Mouse (Mus musculus) lung, postnatal 10 days (tissue): ENCODE results near the gene BC052040.

Experiments
- DNase-seq: peaks from one replicate; pipeline ENCODE4 v3.0.0; 2021

Gene BC052040

GRCm38 (mm10) chr2:115775488-115776217 lies 194.1 kb downstream of the BC052040 start:
- DNase-seq = peak; percentile 60

GRCm38 (mm10) chr2:115776924-115777860 lies 195.7 kb downstream of the BC052040 start:
- peak; percentile 30 for DNase-seq

DNA sequence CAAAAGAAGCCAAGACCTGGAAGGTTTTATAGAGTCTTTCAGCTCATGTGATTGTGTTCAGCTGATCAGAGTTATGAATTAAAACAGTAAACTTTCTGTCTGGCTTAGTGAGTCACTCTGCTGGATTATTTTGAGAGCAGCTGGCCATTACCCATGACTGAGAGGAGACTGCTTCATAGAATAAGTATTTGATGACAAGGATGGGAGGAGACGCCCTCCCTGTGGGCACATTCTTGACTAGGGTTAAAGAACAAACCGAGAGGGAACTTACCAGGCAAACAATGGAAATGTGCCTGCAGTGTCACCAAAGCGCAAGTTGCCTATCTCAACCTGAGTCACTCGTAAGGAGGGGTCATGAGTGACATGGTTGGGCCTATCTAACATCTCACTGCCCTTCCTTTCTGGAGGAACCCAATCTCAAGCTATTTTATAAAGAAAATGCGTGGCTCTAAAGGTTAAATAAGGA lies 199.1 kb downstream of the BC052040 start:
- peak; percentile 26 for DNase-seq

DNA sequence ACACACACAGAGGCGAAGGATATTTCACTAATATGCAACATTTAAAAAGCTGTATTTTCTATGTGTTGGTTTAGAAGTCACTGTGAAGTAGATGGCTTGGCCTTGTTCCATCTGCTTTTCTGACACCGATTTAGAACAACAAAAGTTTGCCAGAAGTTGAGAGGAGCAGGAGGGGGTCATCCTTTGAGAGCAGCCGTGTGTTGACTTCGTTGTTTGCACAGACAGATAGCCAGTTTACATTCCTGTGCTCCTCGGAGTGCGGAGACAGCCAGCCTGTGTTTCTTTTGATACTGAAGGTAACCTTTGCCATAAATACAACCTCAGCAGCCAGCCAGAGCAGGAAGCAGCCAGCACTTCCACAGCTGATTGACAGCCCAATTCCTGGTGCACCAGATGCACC lies 204.2 kb downstream of the BC052040 start:
- DNase-seq = no peak

- DNase-seq = no peak
Measured at GRCm38 (mm10) chr2:115798839-115799238, 217.3 kb downstream of the BC052040 start.

- no peak for DNase-seq
Measured at GRCm38 (mm10) chr2:115808376-115808775, 226.9 kb downstream of the BC052040 start.

- no peak for DNase-seq
Measured at GRCm38 (mm10) chr2:115813316-115813715, 231.8 kb downstream of the BC052040 start.

- DNase-seq = no peak
Measured at GRCm38 (mm10) chr2:115813721-115814120, 232.2 kb downstream of the BC052040 start.

- peak; percentile 11 for DNase-seq
Measured at GRCm38 (mm10) chr2:115817959-115818358, 236.4 kb downstream of the BC052040 start.

DNA sequence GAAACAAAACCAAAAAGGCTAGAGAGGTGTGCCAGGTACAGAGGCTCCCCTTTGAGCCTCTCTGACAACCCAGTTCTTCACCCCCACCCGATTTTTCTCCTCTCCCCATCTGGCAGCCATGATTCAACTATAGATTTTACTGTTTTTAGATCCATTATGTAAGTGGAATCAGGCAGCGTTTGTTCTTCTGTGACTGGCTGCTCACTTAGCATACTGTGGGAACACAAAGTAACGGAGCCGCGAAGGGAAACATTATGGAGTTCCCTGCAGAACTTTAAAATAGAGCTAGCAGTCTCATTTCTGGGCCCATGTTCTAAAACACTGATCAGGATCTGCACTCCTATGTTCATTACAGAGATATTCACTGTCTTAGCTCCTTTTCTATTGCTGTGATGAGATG lies 240.8 kb downstream of the BC052040 start:
- no peak for DNase-seq
